In genomic region chr10:22997571-22997970, GRCm38 (mm10) we compare ENCODE assay signal across 17 mouse cellular contexts.
"Had no signal": no experiment of that assay in that cellular context is flagged by ENCODE, and none has a peak within 500 bp of the region (broad histone marks: within the 10 kb centered on the region; RNA-seq: fewer than 3 reads in every experiment).

No protein-coding gene starts in this region.

- H3K9me3 ChIP-seq: lung, embryonic 15.5 days; midbrain, embryonic 13.5 days; midbrain, embryonic 15.5 days; neural tube, embryonic 12.5 days; stomach, embryonic 15.5 days had no signal

- H3K27me3 ChIP-seq: lung, embryonic 15.5 days; megakaryocyte, embryonic 14.5 days; midbrain, embryonic 13.5 days; midbrain, embryonic 15.5 days; neural tube, embryonic 12.5 days; stomach, embryonic 15.5 days had no signal

- H3K4me1 ChIP-seq: lung, embryonic 15.5 days; megakaryocyte, embryonic 14.5 days; midbrain, embryonic 13.5 days; midbrain, embryonic 15.5 days; neural tube, embryonic 12.5 days; stomach, embryonic 15.5 days had no signal

- H3K4me2 ChIP-seq: lung, embryonic 15.5 days; midbrain, embryonic 11.5 days; midbrain, embryonic 13.5 days; midbrain, embryonic 15.5 days; neural tube, embryonic 12.5 days; stomach, embryonic 15.5 days had no signal

- DNase-seq: lung, adult 2 months; lung, postnatal 14 days; lung, postnatal 36 days; right cerebral cortex, postnatal 14 days; thymus, adult 2 months; thymus, postnatal 25 days; thymus, postnatal 4 days had no signal

- H3K9ac ChIP-seq: lung, embryonic 15.5 days; midbrain, embryonic 13.5 days; midbrain, embryonic 15.5 days; neural tube, embryonic 12.5 days; stomach, embryonic 15.5 days had no signal

- H3K36me3 ChIP-seq: lung, embryonic 15.5 days; midbrain, embryonic 13.5 days; midbrain, embryonic 15.5 days; neural tube, embryonic 12.5 days; stomach, embryonic 15.5 days had no signal

- H3K27ac ChIP-seq: lung, embryonic 15.5 days; macrophage; midbrain, embryonic 13.5 days; midbrain, embryonic 15.5 days; neural tube, embryonic 12.5 days; stomach, embryonic 15.5 days; stomach, postnatal 0 days had no signal

- H3K4me3 ChIP-seq: lung, embryonic 15.5 days; megakaryocyte, embryonic 14.5 days; midbrain, embryonic 13.5 days; midbrain, embryonic 15.5 days; neural tube, embryonic 12.5 days; stomach, embryonic 15.5 days had no signal

- ATAC-seq: lung, postnatal 0 days; midbrain, embryonic 13.5 days; midbrain, embryonic 15.5 days had no signal
